ENCODE assay signal across 33 mouse cellular contexts in genomic region chr7:121797781-121798180, GRCm38 (mm10).
DNase-seq lines count a peak whose midpoint lies in the region; ATAC-seq and TF ChIP-seq lines count a peak whose summit lies in the region.
"Had no signal": no experiment of that assay in that cellular context is flagged by ENCODE, and none has a peak within 500 bp of the region (broad histone marks: within the 10 kb centered on the region; RNA-seq: fewer than 3 reads in every experiment).

No protein-coding gene starts in this region.

- TF ChIP-seq POLR2A in liver, adult 2 months (IDR thresholded peaks at IDR 0.05; ENCODE audit: extremely low read depth, insufficient read depth, low read length): no peak

- no peak overlapping the region for H3K4me3 ChIP-seq in kidney, embryonic 14.5 days (ENCODE audit: low read length)
- H3K4me3 ChIP-seq in liver, adult 2 months (ENCODE audit: insufficient read depth, low read depth, low read length): no peak overlapping the region
- no peak overlapping the region for H3K4me3 ChIP-seq in liver, embryonic 11.5 days (ENCODE audit: low read depth, low read length)
- no peak overlapping the region for H3K4me3 ChIP-seq in brown adipose tissue, adult 24 weeks (ENCODE audit: insufficient read depth, low read depth, low read length)
- H3K4me3 ChIP-seq: embryonic facial prominence, embryonic 10.5 days; embryonic facial prominence, embryonic 13.5 days; erythroblast, embryonic 14.5 days; forebrain, embryonic 10.5 days; forebrain, embryonic 13.5 days; gastrocnemius, adult 2 months; heart, embryonic 12.5 days; heart, embryonic 15.5 days had no signal

- no peaks in the 10 kb centered on the region for H3K9me3 ChIP-seq in kidney, embryonic 14.5 days (ENCODE audit: control insufficient read depth, low read length)
- H3K9me3 ChIP-seq in liver, embryonic 11.5 days (ENCODE audit: control insufficient read depth, low read length): no peaks in the 10 kb centered on the region
- H3K9me3 ChIP-seq: embryonic facial prominence, embryonic 13.5 days; heart, embryonic 15.5 days had no signal

- no peak for TF ChIP-seq CTCF in liver, adult 2 months (IDR thresholded peaks at IDR 0.05; ENCODE audit: low read depth, low read length)

- no peak overlapping the region for H3K4me2 ChIP-seq in kidney, embryonic 14.5 days (replicated peaks; ENCODE audit: low read depth, low read length)
- H3K4me2 ChIP-seq in liver, embryonic 11.5 days: no peak overlapping the region
- H3K4me2 ChIP-seq: embryonic facial prominence, embryonic 13.5 days; forebrain, embryonic 13.5 days; heart, embryonic 12.5 days; heart, embryonic 15.5 days; hindbrain, embryonic 14.5 days had no signal

- no peak overlapping the region for H3K9ac ChIP-seq in kidney, embryonic 14.5 days (ENCODE audit: low read depth, low read length)
- H3K9ac ChIP-seq in liver, adult 2 months (ENCODE audit: low read depth, low read length): no peak overlapping the region
- H3K9ac ChIP-seq in liver, embryonic 11.5 days (ENCODE audit: low read depth, low read length): no peak overlapping the region
- H3K9ac ChIP-seq: embryonic facial prominence, embryonic 13.5 days; forebrain, embryonic 13.5 days; heart, embryonic 12.5 days; heart, embryonic 15.5 days; hindbrain, embryonic 14.5 days had no signal

- WGBS in kidney, embryonic 14.5 days: 66% methylated on average over 9 of the region's 9 CpGs
- 17% methylated on average over 9 of the region's 9 CpGs for WGBS in liver, adult 2 months
- WGBS in liver, embryonic 11.5 days: 70% methylated on average over 9 of the region's 9 CpGs

- no peaks in the 10 kb centered on the region for H3K4me1 ChIP-seq in kidney, embryonic 14.5 days (ENCODE audit: control insufficient read depth, insufficient read depth, low read length)
- peaks cover 6% of the 10 kb centered on the region for H3K4me1 ChIP-seq in liver, adult 2 months (ENCODE audit: control insufficient read depth, insufficient read depth, low read length)
- no peaks in the 10 kb centered on the region for H3K4me1 ChIP-seq in liver, embryonic 11.5 days (replicated peaks; ENCODE audit: control insufficient read depth, insufficient read depth, low read length)
- peaks cover 5% of the 10 kb centered on the region; the same call in 1 of the 2 replicates for H3K4me1 ChIP-seq in brown adipose tissue, adult 24 weeks (ENCODE audit: control insufficient read depth, insufficient read depth, insufficient read length, low read length)
- H3K4me1 ChIP-seq: embryonic facial prominence, embryonic 10.5 days; embryonic facial prominence, embryonic 13.5 days; forebrain, embryonic 10.5 days; forebrain, embryonic 13.5 days; heart, embryonic 12.5 days; heart, embryonic 15.5 days had no signal

- H3K27me3 ChIP-seq in kidney, embryonic 14.5 days (ENCODE audit: control insufficient read depth, insufficient read depth, low read length): no peaks in the 10 kb centered on the region
- H3K27me3 ChIP-seq in liver, adult 2 months (ENCODE audit: control insufficient read depth, insufficient read depth, low read length): no peaks in the 10 kb centered on the region
- H3K27me3 ChIP-seq in liver, embryonic 11.5 days (replicated peaks; ENCODE audit: control insufficient read depth, insufficient read depth, low read length): no peaks in the 10 kb centered on the region
- H3K27me3 ChIP-seq: CH12.LX; embryonic facial prominence, embryonic 13.5 days; forebrain, embryonic 13.5 days; heart, embryonic 12.5 days; heart, embryonic 15.5 days; Patski had no signal

- ATAC-seq in kidney, embryonic 14.5 days (ENCODE audit: low FRiP score, low TSS enrichment): no peak
- ATAC-seq in liver, embryonic 11.5 days (replicated peaks; ENCODE audit: low FRiP score): no peak
- no peak for ATAC-seq in erythroid progenitor cell, adult 5-6 weeks (replicated peaks; ENCODE audit: low FRiP score, poor library complexity, severe bottlenecking)
- ATAC-seq: forebrain, embryonic 13.5 days; forebrain, embryonic 16.5 days; hindbrain, postnatal 0 days; Patski had no signal

- H3K36me3 ChIP-seq in kidney, embryonic 14.5 days (ENCODE audit: control insufficient read depth, insufficient read depth, low read length): no peaks in the 10 kb centered on the region
- H3K36me3 ChIP-seq in liver, adult 2 months (ENCODE audit: control insufficient read depth, insufficient read depth, low read length): no peaks in the 10 kb centered on the region
- H3K36me3 ChIP-seq in liver, embryonic 11.5 days (ENCODE audit: control insufficient read depth, insufficient read depth, low read length): no peaks in the 10 kb centered on the region
- H3K36me3 ChIP-seq: embryonic facial prominence, embryonic 10.5 days; embryonic facial prominence, embryonic 13.5 days; forebrain, embryonic 10.5 days; G1E; heart, embryonic 12.5 days; heart, embryonic 15.5 days had no signal

- DNase-seq in kidney, adult 9 months: no peak
- DNase-seq in liver, adult 2 months (ENCODE audit: extremely low read depth, low read depth, low spot score): peak; percentile 79
- no peak for DNase-seq in liver, embryonic 11.5 days (ENCODE audit: low spot score)
- DNase-seq in ovary, adult 18-20 months (ENCODE audit: low spot score): no peak
- DNase-seq: adrenal gland, adult 2 months; adrenal gland, postnatal 14 days; B cell, adult 2 months; cerebellum, adult 11-12 months; cerebellum, adult 8-10 months; cerebellum, postnatal 10 days; cerebellum, postnatal 36 days; embryo, embryonic 11 days; gastrocnemius, adult 2 months; gastrocnemius, postnatal 14 days; heart, adult 18-20 months; heart, postnatal 10 days; heart, postnatal 36 days had no signal

- no peaks in the 10 kb centered on the region for H3K79me2 ChIP-seq in liver, adult 2 months (ENCODE audit: control insufficient read depth, insufficient read depth, low read length)

- peak overlapping the region; percentile 55; the same call in 1 of the 2 replicates for H3K27ac ChIP-seq in kidney, embryonic 14.5 days (ENCODE audit: low read depth, low read length)
- no peak overlapping the region for H3K27ac ChIP-seq in liver, adult 2 months (replicated peaks; ENCODE audit: insufficient read depth, low read depth, low read length)
- H3K27ac ChIP-seq in liver, embryonic 11.5 days (ENCODE audit: low read depth, low read length): no peak overlapping the region
- H3K27ac ChIP-seq in brown adipose tissue, adult 24 weeks (replicated peaks; ENCODE audit: low read depth, low read length): peak overlapping the region; percentile 40
- H3K27ac ChIP-seq: embryonic facial prominence, embryonic 10.5 days; embryonic facial prominence, embryonic 13.5 days; forebrain, embryonic 10.5 days; forebrain, embryonic 13.5 days; gastrocnemius, adult 2 months; heart, embryonic 15.5 days; hindbrain, embryonic 14.5 days; hindbrain, postnatal 0 days had no signal

Comparison
In these comparisons a context has a peak if more than half of its experiments do, and no peak if none do; other contexts are left out.
1. H3K27ac ChIP-seq: peak in kidney, embryonic 14.5 days (single experiment) and brown adipose tissue, adult 24 weeks (single experiment); none in liver, adult 2 months (single experiment) and liver, embryonic 11.5 days (single experiment).